In the genomic region with DNA sequence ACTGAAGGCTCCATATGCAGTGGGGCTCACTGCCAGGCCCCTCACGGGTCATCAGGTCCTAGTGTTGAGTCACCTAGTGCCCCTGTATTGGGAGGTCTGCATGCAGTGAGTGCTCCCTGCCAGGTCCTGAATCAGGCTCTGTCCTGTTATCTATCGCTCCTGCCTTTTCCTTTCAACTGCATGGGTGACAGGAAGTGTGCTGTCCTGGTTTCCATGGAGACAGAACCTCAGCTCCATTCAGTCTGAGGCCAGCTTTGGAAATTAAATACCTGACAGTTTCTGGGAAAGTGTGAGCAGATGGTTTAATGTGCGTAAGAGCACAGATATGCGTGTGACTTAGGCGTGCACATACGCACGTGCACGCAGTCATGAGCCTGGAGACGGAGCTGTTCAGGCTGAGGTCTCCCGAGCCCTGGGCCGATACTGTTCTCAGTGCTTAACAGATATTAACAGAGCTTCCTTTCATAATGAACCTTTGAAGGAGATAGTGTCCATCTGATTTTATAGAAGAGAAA, we compare ENCODE assay signal across 9 mouse cellular contexts. TPM values are rescaled to one million over a fixed set of nuclear protein-coding genes. Genes with fewer than 3 reads are reported as not detected.
DNase-seq lines count a peak whose midpoint lies in the region; ATAC-seq and TF ChIP-seq lines count a peak whose summit lies in the region.
"Had no signal": no experiment of that assay in that cellular context is flagged by ENCODE, and none has a peak within 500 bp of the region (broad histone marks: within the 10 kb centered on the region; RNA-seq: fewer than 3 reads in every experiment).

No protein-coding gene starts in this region.

- H3K4me2 ChIP-seq in forebrain, embryonic 11.5 days (ENCODE audit: low read depth, low read length, severe bottlenecking), result no peak overlapping the region
- H3K4me2 ChIP-seq in lung, embryonic 16.5 days (ENCODE audit: low read depth, low read length), result no peak overlapping the region
- no peak overlapping the region for H3K4me2 ChIP-seq in heart, postnatal 0 days (ENCODE audit: low read depth, low read length)
- H3K4me2 ChIP-seq in neural tube, embryonic 14.5 days (ENCODE audit: low read depth, low read length), result no peak overlapping the region

- H3K27ac ChIP-seq in forebrain, embryonic 10.5 days, result peak overlapping the region; percentile 63; the same call in 1 of the 2 replicates
- no peak overlapping the region for H3K27ac ChIP-seq in forebrain, embryonic 11.5 days (ENCODE audit: low read depth, low read length)
- H3K27ac ChIP-seq in lung, embryonic 16.5 days (ENCODE audit: low read length), result no peak overlapping the region
- H3K27ac ChIP-seq in heart, postnatal 0 days (ENCODE audit: low read depth), result peak overlapping the region; percentile 58
- H3K27ac ChIP-seq in neural tube, embryonic 14.5 days (ENCODE audit: low read depth, low read length), result no peak overlapping the region; the same call in 1 of the 2 replicates

- H3K4me1 ChIP-seq in forebrain, embryonic 10.5 days, result peaks cover 60% of the 10 kb centered on the region
- H3K4me1 ChIP-seq in forebrain, embryonic 11.5 days (replicated peaks; ENCODE audit: control insufficient read depth, insufficient read depth, low read length), result peaks cover 8% of the 10 kb centered on the region
- H3K4me1 ChIP-seq in lung, embryonic 16.5 days (replicated peaks; ENCODE audit: control insufficient read depth, insufficient read depth, low read length), result peaks cover 23% of the 10 kb centered on the region
- peaks cover 7% of the 10 kb centered on the region for H3K4me1 ChIP-seq in heart, postnatal 0 days (ENCODE audit: control insufficient read depth, insufficient read depth)
- H3K4me1 ChIP-seq in neural tube, embryonic 14.5 days (ENCODE audit: control insufficient read depth, insufficient read depth, low read length), result peaks cover 14% of the 10 kb centered on the region

- no peak overlapping the region for H3K4me3 ChIP-seq in forebrain, embryonic 10.5 days
- H3K4me3 ChIP-seq in forebrain, embryonic 11.5 days (ENCODE audit: low read depth, low read length), result no peak overlapping the region
- no peak overlapping the region for H3K4me3 ChIP-seq in lung, embryonic 16.5 days (ENCODE audit: low read length)
- H3K4me3 ChIP-seq in heart, postnatal 0 days (ENCODE audit: low read depth, low read length), result no peak overlapping the region
- H3K4me3 ChIP-seq in neural tube, embryonic 14.5 days (ENCODE audit: low read depth, low read length), result no peak overlapping the region

- DNase-seq in forebrain, embryonic 10.5 days (ENCODE audit: extremely low spot score, low spot score), result no peak
- DNase-seq in forebrain, embryonic 11.5 days (ENCODE audit: low spot score), result no peak
- DNase-seq in lung, postnatal 36 days, result no peak
- DNase-seq in heart, postnatal 0 days (ENCODE audit: low spot score), result peak; percentile 73
- DNase-seq in layer of hippocampus, postnatal 10 days (ENCODE audit: low spot score in 2 of 2), result no peak
- no peak for DNase-seq in adrenal gland, adult 8-10 months
- DNase-seq: kidney, adult 9 months had no signal

- H3K9ac ChIP-seq in forebrain, embryonic 11.5 days (ENCODE audit: low read length), result no peak overlapping the region
- H3K9ac ChIP-seq in lung, embryonic 16.5 days (ENCODE audit: low read length), result no peak overlapping the region
- no peak overlapping the region for H3K9ac ChIP-seq in heart, postnatal 0 days (replicated peaks; ENCODE audit: low read depth, low read length)
- H3K9ac ChIP-seq in neural tube, embryonic 14.5 days (replicated peaks; ENCODE audit: low read depth, low read length), result no peak overlapping the region

- H3K9me3 ChIP-seq in forebrain, embryonic 10.5 days, result no peaks in the 10 kb centered on the region
- no peaks in the 10 kb centered on the region for H3K9me3 ChIP-seq in forebrain, embryonic 11.5 days (ENCODE audit: control insufficient read depth, low read length)
- H3K9me3 ChIP-seq in lung, embryonic 16.5 days (ENCODE audit: control insufficient read depth, low read length), result no peaks in the 10 kb centered on the region
- no peaks in the 10 kb centered on the region for H3K9me3 ChIP-seq in heart, postnatal 0 days (replicated peaks; ENCODE audit: control insufficient read depth, low read length)
- no peaks in the 10 kb centered on the region for H3K9me3 ChIP-seq in neural tube, embryonic 14.5 days (ENCODE audit: control insufficient read depth, low read length)

- WGBS in forebrain, embryonic 10.5 days, result 77% methylated on average over 11 of the region's 11 CpGs
- WGBS in forebrain, embryonic 11.5 days, result 70% methylated on average over 11 of the region's 11 CpGs
- WGBS in lung, embryonic 16.5 days, result 29% methylated on average over 11 of the region's 11 CpGs
- WGBS in heart, postnatal 0 days, result 52% methylated on average over 11 of the region's 11 CpGs
- 31% methylated on average over 11 of the region's 11 CpGs for WGBS in neural tube, embryonic 14.5 days

- no peaks in the 10 kb centered on the region for H3K27me3 ChIP-seq in forebrain, embryonic 10.5 days (ENCODE audit: poor library complexity, severe bottlenecking)
- H3K27me3 ChIP-seq in forebrain, embryonic 11.5 days (ENCODE audit: control insufficient read depth, insufficient read depth, low read length), result no peaks in the 10 kb centered on the region
- no peaks in the 10 kb centered on the region for H3K27me3 ChIP-seq in lung, embryonic 16.5 days (ENCODE audit: control insufficient read depth, insufficient read depth, low read depth, low read length)
- no peaks in the 10 kb centered on the region for H3K27me3 ChIP-seq in heart, postnatal 0 days (ENCODE audit: control insufficient read depth, insufficient read depth, low read length)
- H3K27me3 ChIP-seq in neural tube, embryonic 14.5 days (ENCODE audit: control insufficient read depth, insufficient read depth, low read length), result no peaks in the 10 kb centered on the region

- no peaks in the 10 kb centered on the region for H3K36me3 ChIP-seq in forebrain, embryonic 10.5 days (replicated peaks)
- no peaks in the 10 kb centered on the region for H3K36me3 ChIP-seq in forebrain, embryonic 11.5 days (ENCODE audit: control insufficient read depth, insufficient read depth, low read length)
- no peaks in the 10 kb centered on the region for H3K36me3 ChIP-seq in lung, embryonic 16.5 days (ENCODE audit: control insufficient read depth, insufficient read depth, low read length)
- H3K36me3 ChIP-seq in heart, postnatal 0 days (replicated peaks; ENCODE audit: control insufficient read depth, insufficient read depth, low read length), result no peaks in the 10 kb centered on the region
- no peaks in the 10 kb centered on the region for H3K36me3 ChIP-seq in neural tube, embryonic 14.5 days (ENCODE audit: control insufficient read depth, insufficient read depth, low read length)

- no peak for TF ChIP-seq CTCF in heart, postnatal 0 days (IDR thresholded peaks at IDR 0.05; ENCODE audit: low read depth)

- no peak for ATAC-seq in forebrain, embryonic 11.5 days (replicated peaks; ENCODE audit: low FRiP score)
- peak; percentile 53 for ATAC-seq in lung, embryonic 16.5 days (ENCODE audit: low read depth)
- ATAC-seq in heart, postnatal 0 days (ENCODE audit: insufficient read depth, low read depth), result peak; percentile 47
- peak; percentile 61; the same call in 1 of the 2 replicates for ATAC-seq in neural tube, embryonic 14.5 days (ENCODE audit: low read depth)

- TF ChIP-seq EP300 in heart, postnatal 0 days (IDR thresholded peaks at IDR 0.05; ENCODE audit: low read depth), result no peak

RNA-seq across cellular contexts. Expression of a gene that starts 49.3 kb away (rescaled TPM):
- polyA plus RNA-seq in forebrain, embryonic 10.5 days (2016; fragmentation: Nextera tagmentation; extraction: Ambion mirVana), result 206 and 211 TPM in 2 replicates
- 172 and 182 TPM in 2 replicates for polyA plus RNA-seq in forebrain, embryonic 11.5 days (2014; fragmentation: Nextera tagmentation; extraction: Ambion mirVana)
- polyA plus RNA-seq in lung, embryonic 16.5 days (2015; fragmentation: Nextera tagmentation; extraction: Ambion mirVana), result 128 and 139 TPM in 2 replicates
- total RNA-seq in heart, postnatal 0 days (2014; rRNA removed; ENCODE audit: low replicate concordance), result 57.8 and 64.2 TPM in 2 replicates
- polyA plus RNA-seq in heart, postnatal 0 days (2015; fragmentation: Nextera tagmentation; extraction: Ambion mirVana), result 30.5 and 31.6 TPM in 2 replicates
- 70.6 and 95.1 TPM in 2 replicates for polyA plus RNA-seq in neural tube, embryonic 14.5 days (2014; fragmentation: Nextera tagmentation; extraction: Ambion mirVana)
- 10 to 100 TPM; 79.5 to 90.0 TPM for total RNA-seq in layer of hippocampus, postnatal 10 days (2021)
- 100 to 1,000 TPM; 114 to 136 (median 132) TPM for total RNA-seq in adrenal gland, adult 8-10 months (2022)

Comparison
In these comparisons a context has a peak if more than half of its experiments do, and no peak if none do; other contexts are left out.
1. H3K27ac ChIP-seq: peak in forebrain, embryonic 10.5 days (single experiment) and heart, postnatal 0 days (single experiment); none in forebrain, embryonic 11.5 days (single experiment), lung, embryonic 16.5 days (single experiment) and neural tube, embryonic 14.5 days (single experiment).